ENCODE assay signal across 18 mouse cellular contexts in the genomic region with DNA sequence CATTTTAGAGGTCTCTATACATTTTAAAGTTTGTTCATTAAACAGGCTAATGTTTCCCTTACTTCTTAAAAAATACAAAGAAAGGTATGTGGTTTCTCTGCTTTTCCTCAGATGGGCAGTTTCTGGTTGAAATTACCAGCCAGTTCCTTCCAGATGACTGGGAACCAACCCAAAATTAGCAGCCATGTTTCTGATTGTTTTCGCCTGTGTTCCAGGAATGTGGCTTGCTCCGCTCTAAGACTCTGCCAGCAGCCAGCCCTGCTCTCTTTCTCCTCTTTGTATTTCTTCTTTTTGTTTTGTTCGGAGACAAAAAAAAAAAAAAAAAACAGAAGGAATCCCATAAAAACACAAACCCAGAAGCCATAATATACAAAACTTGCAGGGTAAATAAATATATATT. TPM values are rescaled to one million over a fixed set of nuclear protein-coding genes. Genes with fewer than 3 reads are reported as not detected.
A peak's percentile ranks its signal among the peaks of the same experiment; 100 is the strongest.
DNase-seq lines count a peak whose midpoint lies in the region; ATAC-seq and TF ChIP-seq lines count a peak whose summit lies in the region.
"Had no signal": no experiment of that assay in that cellular context is flagged by ENCODE, and none has a peak within 500 bp of the region (broad histone marks: within the 10 kb centered on the region; RNA-seq: fewer than 3 reads in every experiment).

No protein-coding gene starts in this region.

- H3K4me2 ChIP-seq in lung, postnatal 0 days (replicated peaks; ENCODE audit: low read depth, low read length) = no peak overlapping the region
- no peak overlapping the region for H3K4me2 ChIP-seq in limb, embryonic 14.5 days (replicated peaks; ENCODE audit: low read depth, low read length, severe bottlenecking)
- H3K4me2 ChIP-seq: forebrain, embryonic 12.5 days; heart, embryonic 15.5 days; hindbrain, embryonic 13.5 days; limb, embryonic 15.5 days; midbrain, embryonic 11.5 days had no signal

- H3K4me3 ChIP-seq in lung, postnatal 0 days (ENCODE audit: low read depth, low read length) = no peak overlapping the region
- no peak overlapping the region for H3K4me3 ChIP-seq in lung, adult 2 months (replicated peaks; ENCODE audit: extremely low read depth, low read depth, low read length)
- H3K4me3 ChIP-seq in limb, embryonic 14.5 days (replicated peaks; ENCODE audit: low read length) = no peak overlapping the region
- H3K4me3 ChIP-seq: forebrain, embryonic 12.5 days; heart, embryonic 15.5 days; hindbrain, embryonic 13.5 days; left cerebral cortex, adult 2 months; limb, embryonic 15.5 days had no signal

- H3K36me3 ChIP-seq in lung, postnatal 0 days (ENCODE audit: insufficient read depth, low read length) = no peaks in the 10 kb centered on the region
- no peaks in the 10 kb centered on the region for H3K36me3 ChIP-seq in limb, embryonic 14.5 days (ENCODE audit: control insufficient read depth, insufficient read depth, low read length)
- H3K36me3 ChIP-seq: forebrain, embryonic 12.5 days; heart, embryonic 15.5 days; hindbrain, embryonic 13.5 days; limb, embryonic 15.5 days had no signal

- TF ChIP-seq EP300 in lung, postnatal 0 days (IDR thresholded peaks at IDR 0.05) = no peak

- H3K27ac ChIP-seq in lung, postnatal 0 days (ENCODE audit: low read length) = no peak overlapping the region
- H3K27ac ChIP-seq in limb, embryonic 14.5 days (replicated peaks; ENCODE audit: low read depth, low read length) = no peak overlapping the region
- H3K27ac ChIP-seq: forebrain, embryonic 12.5 days; heart, embryonic 15.5 days; hindbrain, embryonic 13.5 days; left cerebral cortex, adult 2 months had no signal

- no peak for ATAC-seq in lung, postnatal 0 days
- ATAC-seq in limb, embryonic 14.5 days (ENCODE audit: low FRiP score, low read depth) = peak; percentile 79

- no peak for TF ChIP-seq POLR2A in lung, adult 2 months (IDR thresholded peaks at IDR 0.05; ENCODE audit: borderline replicate concordance, extremely low read depth, low read depth, low read length)
- no peak for TF ChIP-seq POLR2A in limb, embryonic 14.5 days (IDR thresholded peaks at IDR 0.05; ENCODE audit: borderline replicate concordance, extremely low read depth, insufficient read depth, insufficient read length)

- 57% methylated on average over 3 of the region's 3 CpGs for WGBS in lung, postnatal 0 days
- WGBS in lung, adult 2 months = 55% methylated on average over 3 of the region's 3 CpGs
- WGBS in limb, embryonic 14.5 days = 35% methylated on average over 3 of the region's 3 CpGs

- intact Hi-C loops in heart, postnatal 36 days (cut with DNase I) = no loop called here
- intact Hi-C loops in left cerebral cortex, postnatal 14 days (cut with DNase I) = no loop called here

- no peaks in the 10 kb centered on the region for H3K27me3 ChIP-seq in lung, postnatal 0 days (replicated peaks; ENCODE audit: insufficient read depth, low read length)
- H3K27me3 ChIP-seq in limb, embryonic 14.5 days (ENCODE audit: control insufficient read depth, insufficient read depth, low read length) = no peaks in the 10 kb centered on the region
- H3K27me3 ChIP-seq: forebrain, embryonic 12.5 days; heart, embryonic 15.5 days; hindbrain, embryonic 13.5 days; limb, embryonic 15.5 days had no signal

- no peaks in the 10 kb centered on the region for H3K4me1 ChIP-seq in lung, postnatal 0 days (ENCODE audit: insufficient read depth, low read depth, low read length)
- H3K4me1 ChIP-seq in lung, adult 2 months (ENCODE audit: control insufficient read depth, insufficient read depth, low read length) = peaks cover 3% of the 10 kb centered on the region; the same call in 1 of the 2 replicates
- H3K4me1 ChIP-seq in limb, embryonic 14.5 days (ENCODE audit: control insufficient read depth, insufficient read depth, low read length) = peaks cover 5% of the 10 kb centered on the region
- H3K4me1 ChIP-seq: forebrain, embryonic 12.5 days; hindbrain, embryonic 13.5 days had no signal

- no peak for TF ChIP-seq CTCF in lung, postnatal 0 days (IDR thresholded peaks at IDR 0.05)
- TF ChIP-seq CTCF in lung, adult 2 months (IDR thresholded peaks at IDR 0.05; ENCODE audit: insufficient read depth, low read length) = no peak

- no peaks in the 10 kb centered on the region for H3K9me3 ChIP-seq in lung, postnatal 0 days (ENCODE audit: low read length)
- no peaks in the 10 kb centered on the region for H3K9me3 ChIP-seq in limb, embryonic 14.5 days (ENCODE audit: control insufficient read depth, low read length)
- H3K9me3 ChIP-seq: forebrain, embryonic 12.5 days; heart, embryonic 15.5 days; hindbrain, embryonic 13.5 days; limb, embryonic 15.5 days had no signal

- peak; percentile 74 for DNase-seq in heart, adult 11 months
- DNase-seq in heart, postnatal 36 days = no peak
- DNase-seq in lung, postnatal 0 days (ENCODE audit: low spot score) = peak; percentile 57
- DNase-seq in lung, adult 2 months = no peak
- DNase-seq in adipocyte (ENCODE audit: low spot score) = peak; percentile 88
- DNase-seq in limb, embryonic 14.5 days (ENCODE audit: low spot score) = peak; percentile 80
- DNase-seq in left cerebral cortex, postnatal 14 days (ENCODE audit: low spot score in 2 of 2) = no peak
- DNase-seq: adrenal gland, adult 8-10 months; cerebellum, adult 9-11 months; kidney, adult 11 months; right cerebral cortex, postnatal 25 days had no signal

- no peak overlapping the region for H3K9ac ChIP-seq in lung, postnatal 0 days (replicated peaks; ENCODE audit: low read depth)
- H3K9ac ChIP-seq in limb, embryonic 14.5 days (ENCODE audit: low read depth, low read length, severe bottlenecking) = no peak overlapping the region
- H3K9ac ChIP-seq: forebrain, embryonic 12.5 days; heart, embryonic 15.5 days; hindbrain, embryonic 13.5 days; limb, embryonic 15.5 days had no signal

RNA-seq across cellular contexts. Expression of gene Adcy10, which starts 13.9 kb away (rescaled TPM):
- total RNA-seq in heart, postnatal 36 days (2021) = not detected
- not detected in 2 replicates for polyA plus RNA-seq in lung, postnatal 0 days (2015; fragmentation: Nextera tagmentation; extraction: Ambion mirVana)
- 0.08 and 0.14 TPM in 2 replicates for polyA plus RNA-seq in lung, adult 2 months (2012; rRNA removed)
- 0.08 TPM in 1 of 2 replicates, not detected in the other for polyA plus RNA-seq in limb, embryonic 14.5 days (2012; rRNA removed)
- not detected in 2 replicates for polyA plus RNA-seq in limb, embryonic 14.5 days (2014; fragmentation: Nextera tagmentation; extraction: Ambion mirVana)
- 1 to 10 TPM in 1 of 2 experiments, under 1 TPM in 1; 0.53 to 1.3 TPM for total RNA-seq in left cerebral cortex, postnatal 14 days (2021)
- polyA plus RNA-seq: heart, embryonic 15.5 days; lung, embryonic 16.5 days had no signal

RNA-seq across cellular contexts. Expression of gene Mpc2, which starts 38.4 kb away (rescaled TPM):
- 100 to 1,000 TPM; 580 to 663 TPM for total RNA-seq in heart, postnatal 36 days (2021)
- polyA plus RNA-seq in lung, postnatal 0 days (2015; fragmentation: Nextera tagmentation; extraction: Ambion mirVana) = 225 and 235 TPM in 2 replicates
- 53.8 and 63.5 TPM in 2 replicates for polyA plus RNA-seq in lung, adult 2 months (2012; rRNA removed)
- 58.3 and 60.2 TPM in 2 replicates for polyA plus RNA-seq in limb, embryonic 14.5 days (2012; rRNA removed)
- polyA plus RNA-seq in limb, embryonic 14.5 days (2014; fragmentation: Nextera tagmentation; extraction: Ambion mirVana) = 164 and 169 TPM in 2 replicates
- 100 to 1,000 TPM; 148 to 156 TPM for total RNA-seq in left cerebral cortex, postnatal 14 days (2021)

RNA-seq across cellular contexts. Expression of gene Dcaf6, which starts 38.6 kb away (rescaled TPM):
- 100 to 1,000 TPM; 104 to 106 TPM for total RNA-seq in heart, postnatal 36 days (2021)
- polyA plus RNA-seq in lung, postnatal 0 days (2015; fragmentation: Nextera tagmentation; extraction: Ambion mirVana) = 22.2 and 22.3 TPM in 2 replicates
- polyA plus RNA-seq in lung, adult 2 months (2012; rRNA removed) = 20.0 and 26.0 TPM in 2 replicates
- 38.4 and 42.9 TPM in 2 replicates for polyA plus RNA-seq in limb, embryonic 14.5 days (2012; rRNA removed)
- 20.7 and 20.9 TPM in 2 replicates for polyA plus RNA-seq in limb, embryonic 14.5 days (2014; fragmentation: Nextera tagmentation; extraction: Ambion mirVana)
- 10 to 100 TPM; 95.2 to 98.5 TPM for total RNA-seq in left cerebral cortex, postnatal 14 days (2021)

Comparison
In these comparisons a context has a peak if more than half of its experiments do, and no peak if none do; other contexts are left out.
1. DNase-seq: peak in heart, adult 11 months (single experiment), lung, postnatal 0 days (single experiment), adipocyte (single experiment) and limb, embryonic 14.5 days (single experiment); none in heart, postnatal 36 days (0 of 2), lung, adult 2 months (single experiment) and left cerebral cortex, postnatal 14 days (0 of 2).